Mouse (Mus musculus) erythroblast, adult 5-6 weeks (primary cell): Measurements from ENCODE around the gene Prkcz. TPM values are rescaled to one million over a fixed set of nuclear protein-coding genes. Genes with fewer than 3 reads are reported as not detected.
A peak's percentile ranks its signal among the peaks of the same experiment; 100 is the strongest.

Experiments
- ATAC-seq: replicated peaks from 2 replicates; pipeline ENCODE4 v1.8.0; 2016; ENCODE audit warnings: moderate number of reproducible peaks, mild to moderate bottlenecking, moderate TSS enrichment, inconsistent platforms; ENCODE audit not compliant: poor library complexity, low FRiP score, severe bottlenecking
- total RNA-seq, 2 experiments: library from RNA; stranded (forward) in 1 of 2; stranded (reverse) in 1 of 2; fragments of 150-400 nt in 1 of 2; fragments of 200-764, 138-1000 nt in 1 of 2; gene quantifications; 2 replicates each; pipeline versions ENCODE4 v1.2.3 to v1.2.4; 2015 to 2017; ENCODE audit warnings: low replicate concordance in 2 of 2

Gene Prkcz
- total RNA-seq, 2 experiments from 2014 or later: 1.9 TPM; not detected in 1

GRCm38 (mm10) chr4:155320281-155321244 lies 40.6 kb downstream of the Prkcz start:
- ATAC-seq: 0 out of 2 replicates have a peak, but pooled peaks have one; percentile 60

- peak; percentile 57 for ATAC-seq
These were observed 42.9 kb downstream of the Prkcz start for GRCm38 (mm10) chr4:155318266-155318665.

- ATAC-seq: no peak
These were observed 46.1 kb downstream of the Prkcz start for GRCm38 (mm10) chr4:155315031-155315430.

- ATAC-seq: no peak
These were observed 52.5 kb downstream of the Prkcz start for GRCm38 (mm10) chr4:155308679-155309078.

- ATAC-seq: no peak
These were observed 53.1 kb downstream of the Prkcz start for GRCm38 (mm10) chr4:155308068-155308467.

- no peak for ATAC-seq
These were observed 53.6 kb downstream of the Prkcz start for GRCm38 (mm10) chr4:155307591-155307990.

- no peak for ATAC-seq
These were observed 54.6 kb downstream of the Prkcz start for GRCm38 (mm10) chr4:155306356-155307242.

- no peak for ATAC-seq
These were observed 55.6 kb downstream of the Prkcz start for GRCm38 (mm10) chr4:155305531-155306031.

GRCm38 (mm10) chr4:155304508-155305096 lies 56.6 kb downstream of the Prkcz start:
- no peak for ATAC-seq

- ATAC-seq: no peak
These were observed 59.2 kb downstream of the Prkcz start for GRCm38 (mm10) chr4:155301965-155302364.

GRCm38 (mm10) chr4:155301098-155301447 lies 60.1 kb downstream of the Prkcz start:
- ATAC-seq: no peak

- no peak for ATAC-seq
These were observed 60.6 kb downstream of the Prkcz start for GRCm38 (mm10) chr4:155300421-155301097.

- no peak for ATAC-seq
These were observed 62.3 kb downstream of the Prkcz start for GRCm38 (mm10) chr4:155298826-155299225.

- ATAC-seq: no peak
These were observed 64.1 kb downstream of the Prkcz start for GRCm38 (mm10) chr4:155297057-155297456.

- no peak for ATAC-seq
These were observed 65.2 kb downstream of the Prkcz start for GRCm38 (mm10) chr4:155295996-155296395.

- ATAC-seq: no peak
These were observed 66.1 kb downstream of the Prkcz start for GRCm38 (mm10) chr4:155295026-155295590.

- no peak for ATAC-seq
These were observed 66.8 kb downstream of the Prkcz start for GRCm38 (mm10) chr4:155294381-155294780.

- no peak for ATAC-seq
These were observed 68.3 kb downstream of the Prkcz start for GRCm38 (mm10) chr4:155292863-155293262.

- no peak for ATAC-seq
These were observed 71.1 kb downstream of the Prkcz start for GRCm38 (mm10) chr4:155290045-155290444.
